1 mouse cellular context compared by ENCODE assay signal in genomic region chr1:95313393-95314228, GRCm38 (mm10).
TF ChIP-seq lines count a peak whose summit lies in the region.

Gene Fam174a, plus strand, starts transcription at chr1:95313623.

TF ChIP-seq in CH12.LX, 34 proteins besides CTCF, POLR2A, EP300 and RAD21 (continued from another document):
- TF ChIP-seq BHLHE40 (IDR thresholded peaks at IDR 0.05; ENCODE audit: low read depth, low read length), result 0 out of 2 replicates have a peak, but pooled peaks have one; percentile 3
- peak; percentile 24; the same call in 1 of the 2 replicates for TF ChIP-seq E2F4 (IDR thresholded peaks at IDR 0.05; ENCODE audit: insufficient replicate concordance, low read depth, low read length)
- TF ChIP-seq MAX (IDR thresholded peaks at IDR 0.05; ENCODE audit: low read length), result no peak
- TF ChIP-seq ELF1 (IDR thresholded peaks at IDR 0.05; ENCODE audit: low read depth, low read length), result peak; percentile 83
- TF ChIP-seq UBTF (IDR thresholded peaks at IDR 0.05; ENCODE audit: low read depth, low read length), result peak; percentile 85
- TF ChIP-seq MXI1 (IDR thresholded peaks at IDR 0.05; ENCODE audit: low read depth, low read length), result peak; percentile 93
- TF ChIP-seq NRF1 (IDR thresholded peaks at IDR 0.05; ENCODE audit: low read depth, low read length), result peak; percentile 89
- TF ChIP-seq TBP (conservative IDR thresholded peaks at IDR 0.05; ENCODE audit: low read depth, low read length), result peak; percentile 84
- TF ChIP-seq IRF4 (IDR thresholded peaks at IDR 0.05; ENCODE audit: low read depth, low read length), result peak; percentile 32; the same call in 1 of the 2 replicates
- peak; percentile 71 for TF ChIP-seq HCFC1 (IDR thresholded peaks at IDR 0.05; ENCODE audit: low read depth, low read length)
- TF ChIP-seq SIN3A (IDR thresholded peaks at IDR 0.05; ENCODE audit: low read length), result peak; percentile 92
- TF ChIP-seq POLR2AphosphoS2 (IDR thresholded peaks at IDR 0.05; ENCODE audit: low read depth, low read length), result no peak; the same call in 1 of the 2 replicates
